In the genomic region with DNA sequence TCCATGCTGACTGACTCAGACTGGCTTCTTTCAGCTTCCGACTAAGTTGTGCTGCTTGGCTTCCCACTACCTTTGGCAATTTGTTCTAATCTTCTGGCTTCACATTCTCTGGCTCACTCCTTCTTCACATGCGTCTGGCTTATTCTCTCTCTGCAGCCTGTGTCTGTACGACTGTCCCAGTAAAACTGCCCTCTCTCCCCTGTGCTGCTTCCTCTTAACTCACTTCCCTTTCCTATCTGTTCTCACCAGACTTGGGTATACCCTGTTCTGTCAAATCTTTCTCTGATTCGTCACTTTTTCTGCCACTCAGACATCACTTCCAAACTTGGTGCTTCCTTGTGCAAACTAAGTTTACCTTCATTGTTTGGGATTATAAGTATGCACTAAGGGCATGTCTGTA, we compare ENCODE assay signal across 26 mouse cellular contexts. TPM values are rescaled to one million over a fixed set of nuclear protein-coding genes. Genes with fewer than 3 reads are reported as not detected.
DNase-seq lines count a peak whose midpoint lies in the region; ATAC-seq and TF ChIP-seq lines count a peak whose summit lies in the region.
"Had no signal": no experiment of that assay in that cellular context is flagged by ENCODE, and none has a peak within 500 bp of the region (broad histone marks: within the 10 kb centered on the region; RNA-seq: fewer than 3 reads in every experiment).

No protein-coding gene starts in this region.

- no peak overlapping the region for H3K9ac ChIP-seq in heart, embryonic 12.5 days
- H3K9ac ChIP-seq: embryonic facial prominence, embryonic 13.5 days; hindbrain, embryonic 14.5 days; kidney, embryonic 15.5 days; lung, embryonic 14.5 days; midbrain, embryonic 15.5 days; neural tube, embryonic 15.5 days had no signal

- peaks cover 10% of the 10 kb centered on the region; the same call in 1 of the 2 replicates for H3K27me3 ChIP-seq in heart, embryonic 12.5 days (replicated peaks)
- H3K27me3 ChIP-seq: embryonic facial prominence, embryonic 13.5 days; kidney, embryonic 15.5 days; midbrain, embryonic 15.5 days; neural tube, embryonic 15.5 days; Patski had no signal

- peaks cover 26% of the 10 kb centered on the region for H3K4me1 ChIP-seq in bone marrow macrophage, adult 2 months (ENCODE audit: control insufficient read depth, insufficient read depth, low read length)
- H3K4me1 ChIP-seq in heart, embryonic 12.5 days (replicated peaks) = no peaks in the 10 kb centered on the region
- H3K4me1 ChIP-seq: embryonic facial prominence, embryonic 13.5 days; midbrain, embryonic 15.5 days; neural tube, embryonic 15.5 days had no signal

- peak overlapping the region; percentile 63 for H3K27ac ChIP-seq in bone marrow macrophage, adult 2 months (ENCODE audit: insufficient read depth, low read depth, low read length)
- no peak overlapping the region for H3K27ac ChIP-seq in heart, embryonic 12.5 days (ENCODE audit: poor library complexity, severe bottlenecking)
- H3K27ac ChIP-seq: embryonic facial prominence, embryonic 13.5 days; hindbrain, embryonic 14.5 days; kidney, embryonic 15.5 days; midbrain, embryonic 15.5 days; neural tube, embryonic 15.5 days had no signal

- peak; percentile 91 for DNase-seq in heart, adult 11 months
- no peak for DNase-seq in heart, adult 8-10 months (ENCODE audit: low spot score)
- DNase-seq in 416B (ENCODE audit: low read depth) = peak; percentile 84
- DNase-seq: adrenal gland, postnatal 10 days; cerebellum, adult 11 months; cerebellum, postnatal 10 days; gastrocnemius, postnatal 25 days; heart, postnatal 14 days; kidney, postnatal 4 days; lung, embryonic 14.5 days; retina, postnatal 1 day; right cerebral cortex, postnatal 4 days; thymus, postnatal 25 days had no signal

- no peaks in the 10 kb centered on the region for H3K36me3 ChIP-seq in heart, embryonic 12.5 days
- H3K36me3 ChIP-seq: embryonic facial prominence, embryonic 13.5 days; kidney, embryonic 15.5 days; midbrain, embryonic 15.5 days; neural tube, embryonic 15.5 days had no signal

- WGBS in heart, embryonic 12.5 days = 63% methylated on average over 4 of the region's 4 CpGs

- peak; percentile 88 for ATAC-seq in megakaryocyte progenitor cell, adult 5-6 weeks (replicated peaks; ENCODE audit: poor library complexity)
- ATAC-seq in CD4-positive, CD25-positive, alpha-beta regulatory T cell, adult 4 months = no peak
- ATAC-seq in heart, embryonic 12.5 days (ENCODE audit: insufficient number of reproducible peaks, low FRiP score) = no peak
- ATAC-seq: forebrain, embryonic 14.5 days; midbrain, embryonic 15.5 days; Patski had no signal

- peaks cover 7% of the 10 kb centered on the region for H3K9me3 ChIP-seq in heart, embryonic 12.5 days (replicated peaks)
- H3K9me3 ChIP-seq: embryonic facial prominence, embryonic 13.5 days; kidney, embryonic 15.5 days; midbrain, embryonic 15.5 days; neural tube, embryonic 15.5 days had no signal

- no peak overlapping the region for H3K4me2 ChIP-seq in heart, embryonic 12.5 days
- H3K4me2 ChIP-seq: embryonic facial prominence, embryonic 13.5 days; heart, embryonic 11.5 days; hindbrain, embryonic 14.5 days; kidney, embryonic 15.5 days; lung, embryonic 14.5 days; midbrain, embryonic 15.5 days; neural tube, embryonic 15.5 days had no signal

- TF ChIP-seq CTCF in bone marrow macrophage, adult 2 months (IDR thresholded peaks at IDR 0.05; ENCODE audit: low read depth, low read length) = no peak

- TF ChIP-seq POLR2A in bone marrow macrophage, adult 2 months (IDR thresholded peaks at IDR 0.05; ENCODE audit: borderline replicate concordance, low read depth, low read length) = no peak

- peak overlapping the region; percentile 59 for H3K4me3 ChIP-seq in bone marrow macrophage, adult 2 months (ENCODE audit: insufficient read depth, low read length)
- H3K4me3 ChIP-seq in heart, embryonic 12.5 days = no peak overlapping the region
- H3K4me3 ChIP-seq: embryonic facial prominence, embryonic 13.5 days; kidney, embryonic 15.5 days; midbrain, embryonic 15.5 days; neural tube, embryonic 15.5 days had no signal

RNA-seq across cellular contexts. Expression of a gene that starts 15.6 kb away (rescaled TPM):
- 10 to 100 TPM; 11.1 to 15.2 (median 13.3) TPM for total RNA-seq in heart, adult 8-10 months (2022)
- 18.0 and 19.5 TPM in 2 replicates for polyA plus RNA-seq in bone marrow macrophage, adult 2 months (2012; ENCODE audit: insufficient read depth, insufficient read length, missing spikeins)
- 19.4 and 23.1 TPM in 2 replicates for total RNA-seq in megakaryocyte progenitor cell, adult 5-6 weeks (2015)
- 17.7 and 26.3 TPM in 2 replicates for total RNA-seq in megakaryocyte progenitor cell, adult 5-6 weeks (2017)
- polyA plus RNA-seq in CD4-positive, CD25-positive, alpha-beta regulatory T cell, adult 4 months (2017; shearing (Covaris generic)) = 10 to 100 TPM; 26.4 to 29.2 TPM
- 36.1 and 37.6 TPM in 2 replicates for polyA plus RNA-seq in heart, embryonic 12.5 days (2016; fragmentation: Nextera tagmentation; extraction: Ambion mirVana)

RNA-seq across cellular contexts. Expression of a gene that starts 16.5 kb away (rescaled TPM):
- total RNA-seq in heart, adult 8-10 months (2022) = under 1 TPM; 0.16 to 0.43 (median 0.27) TPM
- polyA plus RNA-seq in bone marrow macrophage, adult 2 months (2012; ENCODE audit: insufficient read depth, insufficient read length, missing spikeins) = 0.59 and 1.1 TPM in 2 replicates
- total RNA-seq in megakaryocyte progenitor cell, adult 5-6 weeks (2015) = 0.35 and 0.61 TPM in 2 replicates
- total RNA-seq in megakaryocyte progenitor cell, adult 5-6 weeks (2017) = 0.20 and 1.1 TPM in 2 replicates
- polyA plus RNA-seq in CD4-positive, CD25-positive, alpha-beta regulatory T cell, adult 4 months (2017; shearing (Covaris generic)) = not detected
- 0.27 and 0.70 TPM in 2 replicates for polyA plus RNA-seq in heart, embryonic 12.5 days (2016; fragmentation: Nextera tagmentation; extraction: Ambion mirVana)
- total RNA-seq: gastrocnemius, postnatal 25 days; left cerebral cortex, postnatal 25 days had no signal

RNA-seq across cellular contexts. Expression of a gene that starts 24.8 kb away (rescaled TPM):
- total RNA-seq in heart, adult 8-10 months (2022) = 10 to 100 TPM; 13.3 to 14.6 (median 14.5) TPM
- polyA plus RNA-seq in bone marrow macrophage, adult 2 months (2012; ENCODE audit: insufficient read depth, insufficient read length, missing spikeins) = 28.2 and 29.4 TPM in 2 replicates
- total RNA-seq in megakaryocyte progenitor cell, adult 5-6 weeks (2015) = 8.7 and 14.0 TPM in 2 replicates
- total RNA-seq in megakaryocyte progenitor cell, adult 5-6 weeks (2017) = 12.6 and 14.0 TPM in 2 replicates
- polyA plus RNA-seq in CD4-positive, CD25-positive, alpha-beta regulatory T cell, adult 4 months (2017; shearing (Covaris generic)) = 10 to 100 TPM; 70.5 to 94.7 TPM
- 20.9 and 24.4 TPM in 2 replicates for polyA plus RNA-seq in heart, embryonic 12.5 days (2016; fragmentation: Nextera tagmentation; extraction: Ambion mirVana)

RNA-seq across cellular contexts. Expression of a gene that starts 25.3 kb away (rescaled TPM):
- total RNA-seq in heart, adult 8-10 months (2022) = 100 to 1,000 TPM; 245 to 279 (median 255) TPM
- polyA plus RNA-seq in bone marrow macrophage, adult 2 months (2012; ENCODE audit: insufficient read depth, insufficient read length, missing spikeins) = 318 and 335 TPM in 2 replicates
- 491 and 506 TPM in 2 replicates for total RNA-seq in megakaryocyte progenitor cell, adult 5-6 weeks (2015)
- total RNA-seq in megakaryocyte progenitor cell, adult 5-6 weeks (2017) = 258 and 288 TPM in 2 replicates
- polyA plus RNA-seq in CD4-positive, CD25-positive, alpha-beta regulatory T cell, adult 4 months (2017; shearing (Covaris generic)) = 100 to 1,000 TPM; 338 to 343 TPM
- polyA plus RNA-seq in heart, embryonic 12.5 days (2016; fragmentation: Nextera tagmentation; extraction: Ambion mirVana) = 457 and 491 TPM in 2 replicates

RNA-seq across cellular contexts. Expression of a gene that starts 25.5 kb away (rescaled TPM):
- total RNA-seq in heart, adult 8-10 months (2022) = 10 to 100 TPM in 1 of 4 experiments, 1 to 10 TPM in 3; 7.8 to 11.2 (median 8.9) TPM
- 38.8 and 41.2 TPM in 2 replicates for polyA plus RNA-seq in bone marrow macrophage, adult 2 months (2012; ENCODE audit: insufficient read depth, insufficient read length, missing spikeins)
- 29.4 and 36.0 TPM in 2 replicates for total RNA-seq in megakaryocyte progenitor cell, adult 5-6 weeks (2015)
- total RNA-seq in megakaryocyte progenitor cell, adult 5-6 weeks (2017) = 38.1 and 39.5 TPM in 2 replicates
- polyA plus RNA-seq in CD4-positive, CD25-positive, alpha-beta regulatory T cell, adult 4 months (2017; shearing (Covaris generic)) = 10 to 100 TPM; 29.8 to 34.1 TPM
- polyA plus RNA-seq in heart, embryonic 12.5 days (2016; fragmentation: Nextera tagmentation; extraction: Ambion mirVana) = 39.8 and 44.6 TPM in 2 replicates
